Mouse (Mus musculus) liver, embryonic 14.5 days (tissue): ENCODE measurements around the gene Pfkfb1.

Source experiments
- CTCF ChIP-seq: IDR thresholded peaks from 2 replicates; pipeline ENCODE4 v1.5.1; 2016; ENCODE audit warnings: antibody characterized with exemption, low read depth, control low read depth
- EP300 ChIP-seq: IDR thresholded peaks from 2 replicates; pipeline ENCODE4 v1.6.1; 2016; ENCODE audit warnings: antibody characterized with exemption, low read depth

- no peak for TF ChIP-seq CTCF
- peak; percentile 98 for TF ChIP-seq EP300
Observed at GRCm38 (mm10) chrX:150564644-150565357, 23.2 kb upstream of the Pfkfb1 start.
